Comparison of ENCODE assay signal across 27 mouse cellular contexts in genomic region chr1:136160297-136160696, GRCm38 (mm10). TPM values are rescaled to one million over a fixed set of nuclear protein-coding genes. Genes with fewer than 3 reads are reported as not detected.
DNase-seq lines count a peak whose midpoint lies in the region; ATAC-seq and TF ChIP-seq lines count a peak whose summit lies in the region.
"Had no signal": no experiment of that assay in that cellular context is flagged by ENCODE, and none has a peak within 500 bp of the region (broad histone marks: within the 10 kb centered on the region; RNA-seq: fewer than 3 reads in every experiment).

No protein-coding gene starts in this region.

- no peaks in the 10 kb centered on the region; the same call in 1 of the 2 replicates for H3K79me2 ChIP-seq in CH12.LX (replicated peaks; ENCODE audit: control insufficient read depth, extremely low read depth, insufficient read depth, poor library complexity, severe bottlenecking)

- 0 out of 2 replicates have a peak, but pooled peaks cover 3% of the 10 kb centered on the region for H3K4me1 ChIP-seq in intestine, postnatal 0 days (replicated peaks; ENCODE audit: control insufficient read depth, insufficient read depth, low read length)
- no peaks in the 10 kb centered on the region for H3K4me1 ChIP-seq in intestine, embryonic 16.5 days (ENCODE audit: control insufficient read depth, insufficient read depth, low read length)
- H3K4me1 ChIP-seq in CH12.LX (ENCODE audit: control insufficient read depth in 1 of 2, insufficient read depth in 2 of 2): peaks cover 41 to 61% of the 10 kb centered on the region in 2 experiments

- no peak overlapping the region for H3K9ac ChIP-seq in intestine, postnatal 0 days (ENCODE audit: low read depth, low read length)
- H3K9ac ChIP-seq in intestine, embryonic 16.5 days (ENCODE audit: low read depth, low read length): no peak overlapping the region
- H3K9ac ChIP-seq in CH12.LX (ENCODE audit: insufficient read depth, low read depth): no peak overlapping the region

- no peak overlapping the region for H3K4me3 ChIP-seq in intestine, postnatal 0 days (ENCODE audit: low read depth, low read length)
- H3K4me3 ChIP-seq in intestine, embryonic 16.5 days (ENCODE audit: low read length): no peak overlapping the region
- peak overlapping the region; percentile 2 to 17 (median 12) for H3K4me3 ChIP-seq in CH12.LX (replicated peaks in 1 of 3; ENCODE audit: low read depth in 2 of 3, low read length in 2 of 3, poor library complexity in 1 of 3)

- WGBS in intestine, postnatal 0 days: 91% methylated on average over 12 of the region's 12 CpGs
- 89% methylated on average over 12 of the region's 12 CpGs for WGBS in intestine, embryonic 16.5 days

- TF ChIP-seq RAD21 in CH12.LX (IDR thresholded peaks at IDR 0.05; ENCODE audit: low read depth, low read length): no peak

- H3K36me3 ChIP-seq in intestine, postnatal 0 days (ENCODE audit: control insufficient read depth, insufficient read depth): peaks cover 92% of the 10 kb centered on the region
- peaks cover 9% of the 10 kb centered on the region; the same call in 1 of the 2 replicates for H3K36me3 ChIP-seq in intestine, embryonic 16.5 days (ENCODE audit: control insufficient read depth, insufficient read depth, low read length)
- H3K36me3 ChIP-seq in CH12.LX (replicated peaks in 1 of 2; ENCODE audit: control insufficient read depth in 1 of 2, insufficient read depth in 1 of 2, low read length in 1 of 2): peaks cover 79 to 84% of the 10 kb centered on the region in 2 experiments

- H3K27me3 ChIP-seq in intestine, postnatal 0 days (replicated peaks; ENCODE audit: control insufficient read depth, insufficient read depth, low read length): no peaks in the 10 kb centered on the region
- H3K27me3 ChIP-seq in intestine, embryonic 16.5 days (replicated peaks; ENCODE audit: control insufficient read depth, insufficient read depth, low read length): no peaks in the 10 kb centered on the region
- H3K27me3 ChIP-seq in CH12.LX (replicated peaks): no peaks in the 10 kb centered on the region
- H3K27me3 ChIP-seq: Patski had no signal

- ATAC-seq in intestine, postnatal 0 days: no peak
- ATAC-seq in intestine, embryonic 16.5 days: no peak
- no peak for ATAC-seq in cerebellum, adult (ENCODE audit: insufficient number of reproducible peaks, low FRiP score, low TSS enrichment)
- ATAC-seq: activated CD4-positive, CD25-positive, alpha-beta regulatory T cell, adult 4 months; CD4-positive, CD25-positive, alpha-beta regulatory T cell, adult 4 months; Patski had no signal

- peak overlapping the region; percentile 35; the same call in 1 of the 2 replicates for H3K27ac ChIP-seq in intestine, postnatal 0 days (ENCODE audit: low read depth, low read length)
- no peak overlapping the region for H3K27ac ChIP-seq in intestine, embryonic 16.5 days (ENCODE audit: low read length)
- H3K27ac ChIP-seq in CH12.LX (ENCODE audit: insufficient read depth, low read depth): peak overlapping the region; percentile 97

- DNase-seq in CH12.LX (ENCODE audit: extremely low read depth): peak; percentile 33
- peak; percentile 85 for DNase-seq in fat pad, adult 2 months (ENCODE audit: extremely low read depth, low read depth, low spot score)
- peak; percentile 75 for DNase-seq in gonadal fat pad, adult 2 months (ENCODE audit: low read depth)
- no peak for DNase-seq in frontal cortex, postnatal 10 days (ENCODE audit: low spot score in 2 of 2)
- DNase-seq in adrenal gland, postnatal 36 days: no peak
- DNase-seq: adrenal gland, adult 2 months; adrenal gland, adult 8-10 months; adrenal gland, postnatal 10 days; adrenal gland, postnatal 14 days; adrenal gland, postnatal 25 days; B cell, adult 2 months; cerebellum, adult 11 months; cerebellum, adult 11-12 months; cerebellum, adult 18-20 months; cerebellum, adult 2 months; cerebellum, adult 8-10 months had no signal

- in situ Hi-C loops in CH12.LX (cut with MboI; ENCODE audit: low pct_ligation_motif_present, low pct_unique_long_range_greater_than_20kb, low sequenced_read_pairs): loop anchor here (5.0 kb wide), 1 partner anchor 33 kb away; no protein-coding TSS in a partner anchor

- no peaks in the 10 kb centered on the region for H3K9me3 ChIP-seq in intestine, postnatal 0 days (ENCODE audit: control insufficient read depth)
- H3K9me3 ChIP-seq in intestine, embryonic 16.5 days (ENCODE audit: control insufficient read depth, low read length): no peaks in the 10 kb centered on the region
- no peaks in the 10 kb centered on the region for H3K9me3 ChIP-seq in CH12.LX (replicated peaks; ENCODE audit: low read length)
- H3K9me3 ChIP-seq: G1E had no signal

- TF ChIP-seq CTCF in intestine, postnatal 0 days (IDR thresholded peaks at IDR 0.05; ENCODE audit: low read depth): no peak
- no peak for TF ChIP-seq CTCF in CH12.LX (conservative IDR thresholded peaks at IDR 0.05 in 1 of 2, IDR thresholded peaks at IDR 0.05 in 1 of 2; ENCODE audit: low read depth in 2 of 2, low read length in 2 of 2)

- no peak overlapping the region for H3K4me2 ChIP-seq in intestine, postnatal 0 days (replicated peaks; ENCODE audit: low read depth)
- no peak overlapping the region for H3K4me2 ChIP-seq in intestine, embryonic 16.5 days (ENCODE audit: low read depth, low read length)
- H3K4me2 ChIP-seq in CH12.LX (ENCODE audit: insufficient read depth, low read depth, poor library complexity, severe bottlenecking): no peak overlapping the region; the same call in 1 of the 2 replicates

- TF ChIP-seq EP300 in CH12.LX (IDR thresholded peaks at IDR 0.05; ENCODE audit: low read length): no peak

- dilution Hi-C loops in CH12.LX (cut with MboI; ENCODE audit: extremely low pct_ligation_motif_present, extremely low pct_unique_long_range_greater_than_20kb, low sequenced_read_pairs): no loop called here

- no peak for TF ChIP-seq POLR2A in CH12.LX (IDR thresholded peaks at IDR 0.05; ENCODE audit: low read depth, low read length)

TF ChIP-seq in CH12.LX, 34 proteins besides CTCF, POLR2A, EP300 and RAD21:
- TF ChIP-seq JUN (IDR thresholded peaks at IDR 0.05; ENCODE audit: insufficient read depth, low read depth, low read length) (no peak), E2F4 (IDR thresholded peaks at IDR 0.05; ENCODE audit: insufficient replicate concordance, low read depth, low read length) (no peak), ZC3H11A (IDR thresholded peaks at IDR 0.05; ENCODE audit: low read depth, low read length) (no peak), BHLHE40 (IDR thresholded peaks at IDR 0.05; ENCODE audit: low read depth, low read length) (0 out of 2 replicates have a peak, but pooled peaks have one; percentile 38), MEF2A (IDR thresholded peaks at IDR 0.05; ENCODE audit: borderline replicate concordance, low read depth, low read length) (no peak)

RNA-seq across cellular contexts. Expression of gene Kif21b, which starts 29.1 kb away (rescaled TPM):
- 5.5 and 6.4 TPM in 2 replicates for polyA plus RNA-seq in intestine, postnatal 0 days (2015; fragmentation: Nextera tagmentation; extraction: Ambion mirVana)
- 4.3 and 4.8 TPM in 2 replicates for polyA plus RNA-seq in intestine, embryonic 16.5 days (2015; fragmentation: Nextera tagmentation; extraction: Ambion mirVana)
- total RNA-seq in CH12.LX (2012; rRNA removed): 21.1 and 26.2 TPM in 2 replicates
- 6.0 and 7.3 TPM in 2 replicates for total RNA-seq in CH12.LX (2014; rRNA removed)
- polyA plus RNA-seq in CH12.LX (2012; ENCODE audit: insufficient read length, low read depth): 22.6 and 32.4 TPM in 2 replicates
- 2.3 and 4.8 TPM in 2 replicates for polyA plus RNA-seq in gonadal fat pad, adult 2 months (2012; rRNA removed)
- 1 to 10 TPM; 2.4 TPM for total RNA-seq in adrenal gland, postnatal 36 days (2021)

RNA-seq across cellular contexts. Expression of gene Mroh3, which starts 52.3 kb away (rescaled TPM):
- 0.04 and 0.25 TPM in 2 replicates for polyA plus RNA-seq in intestine, postnatal 0 days (2015; fragmentation: Nextera tagmentation; extraction: Ambion mirVana)
- polyA plus RNA-seq in intestine, embryonic 16.5 days (2015; fragmentation: Nextera tagmentation; extraction: Ambion mirVana): 0.28 and 0.56 TPM in 2 replicates
- total RNA-seq in CH12.LX (2012; rRNA removed) (not detected in 2 replicates), CH12.LX (2014; rRNA removed) (not detected in 2 replicates)
- not detected in 2 replicates for polyA plus RNA-seq in CH12.LX (2012; ENCODE audit: insufficient read length, low read depth)
- 0.16 and 0.70 TPM in 2 replicates for polyA plus RNA-seq in gonadal fat pad, adult 2 months (2012; rRNA removed)
- not detected for total RNA-seq in adrenal gland, postnatal 36 days (2021)
- total RNA-seq: adrenal gland, adult 18-20 months; adrenal gland, adult 2 months; adrenal gland, adult 8-10 months; adrenal gland, postnatal 10 days; adrenal gland, postnatal 14 days; adrenal gland, postnatal 25 days; adrenal gland, postnatal 4 days; MEL had no signal
- polyA plus RNA-seq: activated CD4-positive, CD25-positive, alpha-beta regulatory T cell, adult 4 months; adrenal gland, adult 2 months; C2C12; CD4-positive, CD25-positive, alpha-beta regulatory T cell, adult 4 months; G1E had no signal

Comparison
In these comparisons a context has a peak if more than half of its experiments do, and no peak if none do; other contexts are left out.
1. H3K4me3 ChIP-seq: peak in CH12.LX (3 of 3); none in intestine, postnatal 0 days (single experiment) and intestine, embryonic 16.5 days (single experiment).
2. DNase-seq: peak in CH12.LX (single experiment), fat pad, adult 2 months (single experiment) and gonadal fat pad, adult 2 months (single experiment); none in frontal cortex, postnatal 10 days (0 of 2) and adrenal gland, postnatal 36 days (0 of 2).